ENCODE assay signal across 25 mouse cellular contexts in the genomic region with DNA sequence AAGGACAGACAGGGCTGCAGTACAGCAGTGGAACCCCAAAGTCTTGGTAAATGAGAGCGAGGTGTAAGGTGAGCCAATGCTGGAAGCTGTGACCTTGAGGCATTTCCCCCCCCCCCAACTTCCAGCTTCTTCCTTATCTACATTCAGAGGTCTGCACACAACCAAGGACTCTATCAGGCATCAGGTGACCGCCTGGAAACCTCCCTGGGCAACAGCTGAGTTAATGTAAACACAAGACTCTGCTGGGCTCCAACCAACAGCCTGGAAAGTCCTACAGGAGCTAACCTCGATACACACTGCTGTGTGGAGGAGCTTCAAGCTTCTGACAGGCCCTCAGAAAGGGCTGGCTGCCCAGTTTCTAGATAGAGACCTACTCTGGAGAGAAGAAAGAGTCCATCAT.
"Had no signal": no experiment of that assay in that cellular context is flagged by ENCODE, and none has a peak within 500 bp of the region (broad histone marks: within the 10 kb centered on the region; RNA-seq: fewer than 3 reads in every experiment).

No protein-coding gene starts in this region.

- H3K27me3 ChIP-seq: limb, embryonic 15.5 days; midbrain, embryonic 12.5 days; midbrain, embryonic 15.5 days; neural tube, embryonic 12.5 days; neural tube, embryonic 15.5 days had no signal

- H3K4me3 ChIP-seq: layer of hippocampus, adult 2 months; left cerebral cortex, adult 2 months; limb, embryonic 12.5 days; limb, embryonic 15.5 days; midbrain, embryonic 12.5 days; midbrain, embryonic 15.5 days; neural tube, embryonic 12.5 days; neural tube, embryonic 15.5 days had no signal

- ATAC-seq: hindbrain, postnatal 0 days; inflammation-experienced regulatory T-cells, adult 6 months; liver, postnatal 0 days; lung, postnatal 0 days; midbrain, embryonic 15.5 days had no signal

- H3K9me3 ChIP-seq: limb, embryonic 12.5 days; limb, embryonic 15.5 days; midbrain, embryonic 12.5 days; midbrain, embryonic 15.5 days; neural tube, embryonic 12.5 days; neural tube, embryonic 15.5 days had no signal

- H3K9ac ChIP-seq: limb, embryonic 12.5 days; limb, embryonic 15.5 days; liver, embryonic 14.5 days; liver, postnatal 0 days; lung, embryonic 14.5 days; midbrain, embryonic 12.5 days; midbrain, embryonic 15.5 days; neural tube, embryonic 12.5 days; neural tube, embryonic 15.5 days had no signal

- DNase-seq: kidney, adult 18-20 months; kidney, postnatal 25 days; layer of hippocampus, postnatal 36 days; left cerebral cortex, postnatal 4 days; liver, postnatal 0 days; lung, embryonic 14.5 days; retina, postnatal 1 day; thymus, adult 2 months; thymus, postnatal 14 days; thymus, postnatal 4 days had no signal

- H3K27ac ChIP-seq: hindbrain, postnatal 0 days; kidney, postnatal 0 days; layer of hippocampus, adult 2 months; left cerebral cortex, adult 2 months; limb, embryonic 12.5 days; limb, embryonic 15.5 days; liver, embryonic 14.5 days; macrophage; midbrain, embryonic 12.5 days; midbrain, embryonic 15.5 days; neural tube, embryonic 12.5 days; neural tube, embryonic 15.5 days had no signal

- H3K4me2 ChIP-seq: limb, embryonic 12.5 days; limb, embryonic 15.5 days; liver, embryonic 11.5 days; lung, embryonic 14.5 days; midbrain, embryonic 12.5 days; midbrain, embryonic 15.5 days; neural tube, embryonic 12.5 days; neural tube, embryonic 15.5 days had no signal

- H3K4me1 ChIP-seq: limb, embryonic 15.5 days had no signal

- H3K36me3 ChIP-seq: limb, embryonic 12.5 days; limb, embryonic 15.5 days; midbrain, embryonic 12.5 days; midbrain, embryonic 15.5 days; neural tube, embryonic 12.5 days; neural tube, embryonic 15.5 days had no signal
